Mouse (Mus musculus): Measurements from ENCODE around the gene Ptprh. TPM values are rescaled to one million over a fixed set of nuclear protein-coding genes. Genes with fewer than 3 reads are reported as not detected.
A peak's percentile ranks its signal among the peaks of the same experiment; 100 is the strongest.

The Ptprh gene
- polyA plus RNA-seq, 1 experiment, result not detected

GRCm38 (mm10) chr7:4646806-4647205, 43.0 kb upstream of the Ptprh start:
- H3K9ac ChIP-seq (ENCODE audit: low read depth, poor library complexity, severe bottlenecking), result no peak overlapping the region
- no peaks in the 10 kb centered on the region for H3K9me3 ChIP-seq (replicated peaks; ENCODE audit: control insufficient read depth, insufficient read depth, low read length, poor library complexity, severe bottlenecking)
- no peak overlapping the region for H3K27ac ChIP-seq (ENCODE audit: insufficient read depth, low read length)
- no peak overlapping the region for H3K4me3 ChIP-seq (ENCODE audit: low read depth, low read length)
- peaks cover 10% of the 10 kb centered on the region for H3K36me3 ChIP-seq (ENCODE audit: control insufficient read depth, insufficient read depth, low read length, poor library complexity, severe bottlenecking)
- no peaks in the 10 kb centered on the region for H3K27me3 ChIP-seq (ENCODE audit: control insufficient read depth, insufficient read depth, low read length, poor library complexity, severe bottlenecking)
- no peak for TF ChIP-seq EP300 (IDR thresholded peaks at IDR 0.05; ENCODE audit: insufficient read depth, low read depth, low read length)
- no peak for TF ChIP-seq CTCF (IDR thresholded peaks at IDR 0.05; ENCODE audit: low read depth, low read length)
- TF ChIP-seq POLR2A (IDR thresholded peaks at IDR 0.05; ENCODE audit: insufficient read depth, low read length), result no peak
- H3K4me1 ChIP-seq (ENCODE audit: control insufficient read depth, insufficient read depth, low read length), result no peaks in the 10 kb centered on the region

- Histone ChIP-seq H3K36me3 (ENCODE audit: control insufficient read depth, insufficient read depth, low read length, poor library complexity, severe bottlenecking) (peaks cover 10% of the 10 kb centered on the region), H3K27me3 (ENCODE audit: control insufficient read depth, insufficient read depth, low read length, poor library complexity, severe bottlenecking) (no peaks in the 10 kb centered on the region), H3K9me3 (replicated peaks; ENCODE audit: control insufficient read depth, insufficient read depth, low read length, poor library complexity, severe bottlenecking) (no peaks in the 10 kb centered on the region), H3K27ac (ENCODE audit: insufficient read depth, low read length) (no peak overlapping the region), H3K4me1 (ENCODE audit: control insufficient read depth, insufficient read depth, low read length) (no peaks in the 10 kb centered on the region), H3K9ac (ENCODE audit: low read depth, poor library complexity, severe bottlenecking) (no peak overlapping the region), H3K4me3 (ENCODE audit: low read depth, low read length) (no peak overlapping the region)
- TF ChIP-seq EP300 (IDR thresholded peaks at IDR 0.05; ENCODE audit: insufficient read depth, low read depth, low read length), result no peak
These were observed 39.4 kb upstream of the Ptprh start for GRCm38 (mm10) chr7:4643225-4643624.

- Histone ChIP-seq H3K27ac (ENCODE audit: insufficient read depth, low read length) (no peak overlapping the region), H3K9ac (ENCODE audit: low read depth, poor library complexity, severe bottlenecking) (no peak overlapping the region), H3K4me3 (ENCODE audit: low read depth, low read length) (no peak overlapping the region), H3K27me3 (ENCODE audit: control insufficient read depth, insufficient read depth, low read length, poor library complexity, severe bottlenecking) (no peaks in the 10 kb centered on the region), H3K9me3 (replicated peaks; ENCODE audit: control insufficient read depth, insufficient read depth, low read length, poor library complexity, severe bottlenecking) (no peaks in the 10 kb centered on the region), H3K4me1 (ENCODE audit: control insufficient read depth, insufficient read depth, low read length) (no peaks in the 10 kb centered on the region), H3K36me3 (ENCODE audit: control insufficient read depth, insufficient read depth, low read length, poor library complexity, severe bottlenecking) (peaks cover 10% of the 10 kb centered on the region)
- TF ChIP-seq EP300 (IDR thresholded peaks at IDR 0.05; ENCODE audit: insufficient read depth, low read depth, low read length) (no peak), POLR2A (IDR thresholded peaks at IDR 0.05; ENCODE audit: insufficient read depth, low read length) (no peak), CTCF (IDR thresholded peaks at IDR 0.05; ENCODE audit: low read depth, low read length) (no peak)
These were observed 38.1 kb upstream of the Ptprh start for GRCm38 (mm10) chr7:4641956-4642355.

- no peaks in the 10 kb centered on the region for H3K9me3 ChIP-seq (replicated peaks; ENCODE audit: control insufficient read depth, insufficient read depth, low read length, poor library complexity, severe bottlenecking)
- no peak for TF ChIP-seq EP300 (IDR thresholded peaks at IDR 0.05; ENCODE audit: insufficient read depth, low read depth, low read length)
- TF ChIP-seq CTCF (IDR thresholded peaks at IDR 0.05; ENCODE audit: low read depth, low read length), result peak; percentile 27
- H3K36me3 ChIP-seq (ENCODE audit: control insufficient read depth, insufficient read depth, low read length, poor library complexity, severe bottlenecking), result peaks cover 10% of the 10 kb centered on the region
- H3K9ac ChIP-seq (ENCODE audit: low read depth, poor library complexity, severe bottlenecking), result no peak overlapping the region
- no peak overlapping the region for H3K27ac ChIP-seq (ENCODE audit: insufficient read depth, low read length)
- H3K4me1 ChIP-seq (ENCODE audit: control insufficient read depth, insufficient read depth, low read length), result no peaks in the 10 kb centered on the region
- no peak overlapping the region for H3K4me3 ChIP-seq (ENCODE audit: low read depth, low read length)
- no peaks in the 10 kb centered on the region for H3K27me3 ChIP-seq (ENCODE audit: control insufficient read depth, insufficient read depth, low read length, poor library complexity, severe bottlenecking)
These were observed 37.3 kb upstream of the Ptprh start for GRCm38 (mm10) chr7:4641155-4641554.

GRCm38 (mm10) chr7:4636179-4636578, 32.3 kb upstream of the Ptprh start:
- H3K27ac ChIP-seq (ENCODE audit: insufficient read depth, low read length), result no peak overlapping the region
- no peak overlapping the region for H3K4me3 ChIP-seq (ENCODE audit: low read depth, low read length)
- H3K36me3 ChIP-seq (ENCODE audit: control insufficient read depth, insufficient read depth, low read length, poor library complexity, severe bottlenecking), result peaks cover 11% of the 10 kb centered on the region; the same call in 1 of the 2 replicates
- H3K27me3 ChIP-seq (ENCODE audit: control insufficient read depth, insufficient read depth, low read length, poor library complexity, severe bottlenecking), result no peaks in the 10 kb centered on the region
- H3K9ac ChIP-seq (ENCODE audit: low read depth, poor library complexity, severe bottlenecking), result no peak overlapping the region
- TF ChIP-seq EP300 (IDR thresholded peaks at IDR 0.05; ENCODE audit: insufficient read depth, low read depth, low read length), result no peak
- TF ChIP-seq POLR2A (IDR thresholded peaks at IDR 0.05; ENCODE audit: insufficient read depth, low read length), result no peak
- TF ChIP-seq CTCF (IDR thresholded peaks at IDR 0.05; ENCODE audit: low read depth, low read length), result no peak
- no peaks in the 10 kb centered on the region for H3K9me3 ChIP-seq (replicated peaks; ENCODE audit: control insufficient read depth, insufficient read depth, low read length, poor library complexity, severe bottlenecking)
- no peaks in the 10 kb centered on the region for H3K4me1 ChIP-seq (ENCODE audit: control insufficient read depth, insufficient read depth, low read length)

GRCm38 (mm10) chr7:4631031-4631430, 27.2 kb upstream of the Ptprh start, which contains the start of gene Tmem86b:
Gene Tmem86b (minus strand): TSS chr7:4631422.
- Histone ChIP-seq H3K4me1 (ENCODE audit: control insufficient read depth, insufficient read depth, low read length) (no peaks in the 10 kb centered on the region), H3K9ac (ENCODE audit: low read depth, poor library complexity, severe bottlenecking) (no peak within 1 kb of the TSS), H3K27ac (ENCODE audit: insufficient read depth, low read length) (no peak within 1 kb of the TSS), H3K27me3 (ENCODE audit: control insufficient read depth, insufficient read depth, low read length, poor library complexity, severe bottlenecking) (no peaks in the 10 kb centered on the region), H3K9me3 (replicated peaks; ENCODE audit: control insufficient read depth, insufficient read depth, low read length, poor library complexity, severe bottlenecking) (no peaks in the 10 kb centered on the region), H3K36me3 (ENCODE audit: control insufficient read depth, insufficient read depth, low read length, poor library complexity, severe bottlenecking) (peaks cover 10% of the 10 kb centered on the region; the same call in 1 of the 2 replicates), H3K4me3 (ENCODE audit: low read depth, low read length) (no peak within 1 kb of the TSS)
- TF ChIP-seq CTCF (IDR thresholded peaks at IDR 0.05; ENCODE audit: low read depth, low read length), result no peak
- no peak for TF ChIP-seq EP300 (IDR thresholded peaks at IDR 0.05; ENCODE audit: insufficient read depth, low read depth, low read length)
- no peak for TF ChIP-seq POLR2A (IDR thresholded peaks at IDR 0.05; ENCODE audit: insufficient read depth, low read length)
